Mouse (Mus musculus): ENCODE measurements at regions not wholly inside any gene's neighbourhood (a gene's known extent, or its start where the extent isn't known, plus 50 kb on each side); places are given as distances from the start of the nearest gene placed in this dataset.

DNA sequence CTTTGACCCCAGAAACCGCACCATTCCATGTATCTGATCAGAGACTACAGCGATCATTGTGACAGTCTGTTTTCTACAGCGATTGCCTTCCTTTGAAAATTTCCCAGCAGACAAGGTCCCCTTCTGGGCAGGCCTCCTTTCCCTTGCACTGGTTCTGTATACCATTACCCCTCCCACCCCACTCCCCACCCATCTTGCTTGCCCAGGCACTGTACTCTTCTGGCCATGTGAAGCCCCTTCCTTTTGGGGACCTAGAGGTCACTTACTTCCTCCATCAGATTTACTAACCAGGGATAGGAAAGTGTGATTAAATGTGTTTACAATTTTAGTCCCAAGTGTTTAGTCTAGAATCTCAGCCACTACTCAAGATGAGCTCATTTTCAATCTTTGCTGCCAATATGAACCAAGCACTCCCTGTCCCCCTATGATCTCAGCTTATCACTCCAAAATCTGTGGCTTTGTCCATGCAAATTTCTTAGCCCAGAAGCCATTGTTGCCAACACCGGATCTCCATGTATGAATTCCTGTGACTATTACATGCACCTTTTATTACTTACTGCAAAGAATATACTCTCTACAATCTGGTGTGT is 293.7 kb downstream of the Efnb2 start:
- Histone ChIP-seq H3K9ac (replicated peaks) (no peak overlapping the region), H3K9me3 (ENCODE audit: control insufficient read depth, low read length) (no peaks in the 10 kb centered on the region), H3K27ac (no peak overlapping the region), H3K36me3 (replicated peaks; ENCODE audit: control insufficient read depth, insufficient read depth, low read depth) (no peaks in the 10 kb centered on the region), H3K4me2 (ENCODE audit: low read depth) (no peak overlapping the region), H3K4me1 (replicated peaks; ENCODE audit: control insufficient read depth in 2 of 2, insufficient read depth in 2 of 2, low read length in 1 of 2) (no peaks in the 10 kb centered on the region), H3K4me3 (ENCODE audit: insufficient read depth in 1 of 2, low read depth in 2 of 2, low read length in 2 of 2) (no peak overlapping the region), H3K27me3 (ENCODE audit: control insufficient read depth, insufficient read depth, low read length) (no peaks in the 10 kb centered on the region)
- ATAC-seq (ENCODE audit: insufficient read depth) (no peak), DNase-seq (ENCODE audit: low read depth in 3 of 3, low spot score in 3 of 3) (no peak)
- WGBS (ENCODE audit: insufficient replicate concordance) = 65% methylated on average over 4 of the region's 4 CpGs
- no peak for TF ChIP-seq EP300 (IDR thresholded peaks at IDR 0.05; ENCODE audit: low read depth)
- TF ChIP-seq CTCF (IDR thresholded peaks at IDR 0.05; ENCODE audit: low read depth) = no peak

DNA sequence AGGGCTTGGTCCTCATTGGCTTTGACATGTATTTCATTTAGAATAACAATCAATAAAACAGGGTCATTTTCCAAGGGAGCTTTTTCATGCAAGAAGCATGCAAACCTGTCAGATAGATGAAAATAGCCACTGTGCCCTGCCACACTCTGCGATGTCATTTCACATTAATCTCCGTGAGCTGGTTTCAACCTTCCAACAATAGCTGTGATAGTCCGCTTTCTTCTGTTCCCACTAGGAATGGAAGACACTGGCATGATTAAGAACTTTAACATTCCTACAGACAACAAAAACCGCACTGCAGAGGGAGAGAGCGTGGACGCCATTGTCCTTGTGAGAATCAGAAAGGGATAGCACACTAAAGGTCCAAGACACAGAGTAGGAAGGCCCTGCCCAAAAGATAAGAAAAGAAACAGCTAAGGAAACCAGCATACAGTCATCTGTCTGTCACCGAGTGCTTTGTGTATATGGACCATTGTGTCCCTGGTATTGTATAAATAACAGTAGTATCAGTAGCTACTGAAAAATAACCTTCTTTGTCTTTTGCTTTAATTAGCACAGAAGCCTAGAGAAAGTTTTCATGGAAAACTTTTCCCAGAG is 299.0 kb downstream of the Efnb2 start:
- DNase-seq (ENCODE audit: low read depth in 3 of 3, low spot score in 3 of 3) = no peak
- Histone ChIP-seq H3K9ac (replicated peaks) (no peak overlapping the region), H3K27me3 (ENCODE audit: control insufficient read depth, insufficient read depth, low read length) (no peaks in the 10 kb centered on the region), H3K4me2 (ENCODE audit: low read depth) (no peak overlapping the region), H3K4me1 (replicated peaks; ENCODE audit: control insufficient read depth in 2 of 2, insufficient read depth in 2 of 2, low read length in 1 of 2) (no peaks in the 10 kb centered on the region), H3K4me3 (ENCODE audit: insufficient read depth in 1 of 2, low read depth in 2 of 2, low read length in 2 of 2) (no peak overlapping the region), H3K27ac (no peak overlapping the region), H3K9me3 (ENCODE audit: control insufficient read depth, low read length) (no peaks in the 10 kb centered on the region), H3K36me3 (replicated peaks; ENCODE audit: control insufficient read depth, insufficient read depth, low read depth) (no peaks in the 10 kb centered on the region)
- no peak for TF ChIP-seq EP300 (IDR thresholded peaks at IDR 0.05; ENCODE audit: low read depth)
- no peak for TF ChIP-seq CTCF (IDR thresholded peaks at IDR 0.05; ENCODE audit: low read depth)
- ATAC-seq (ENCODE audit: insufficient read depth) = no peak
- 49% methylated on average over 7 of the region's 7 CpGs for WGBS (ENCODE audit: insufficient replicate concordance)

DNA sequence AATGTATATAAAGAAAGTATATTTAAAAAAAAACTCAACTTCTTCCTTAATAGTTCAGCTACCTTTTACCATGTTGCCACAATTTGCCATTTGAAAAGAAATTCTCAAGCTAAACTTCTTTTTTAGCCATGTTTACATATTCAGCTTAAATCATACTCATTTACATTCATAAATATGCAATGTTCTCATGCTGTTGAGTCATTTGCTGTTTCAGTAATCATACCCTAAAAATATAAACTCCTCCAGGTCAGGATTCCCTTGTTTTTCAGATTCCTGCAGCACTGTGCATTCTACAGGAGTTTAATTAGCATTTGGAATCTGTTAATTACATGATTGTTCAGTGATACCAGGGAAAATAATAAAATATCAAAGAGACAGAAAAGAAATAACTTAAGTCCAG is 300.5 kb downstream of the Efnb2 start:
- no peak for ATAC-seq (ENCODE audit: insufficient read depth)
- Histone ChIP-seq H3K4me1 (replicated peaks; ENCODE audit: control insufficient read depth in 2 of 2, insufficient read depth in 2 of 2, low read length in 1 of 2) (no peaks in the 10 kb centered on the region), H3K9ac (replicated peaks) (no peak overlapping the region)

DNA sequence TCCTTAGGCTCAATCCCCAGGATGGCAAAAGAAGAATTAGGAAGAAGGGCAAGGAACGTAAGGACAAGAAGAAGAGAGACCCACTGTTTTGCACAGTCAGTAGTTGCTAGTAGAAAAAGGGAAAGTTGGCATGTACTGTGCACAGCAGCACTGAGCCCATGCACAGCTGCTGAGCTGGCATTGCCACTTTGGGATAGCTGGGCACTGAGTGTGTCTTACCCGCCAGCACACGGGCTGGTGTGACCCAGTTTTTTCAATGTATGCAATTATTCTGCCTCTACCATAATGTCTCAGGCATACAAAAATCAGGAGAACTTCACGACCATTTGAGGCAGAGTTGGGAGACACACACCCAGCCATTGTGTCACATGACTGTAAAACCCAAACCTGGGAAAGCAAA is 306.1 kb downstream of the Efnb2 start:
- Histone ChIP-seq H3K27ac (no peak overlapping the region), H3K9me3 (ENCODE audit: control insufficient read depth, low read length) (no peaks in the 10 kb centered on the region), H3K4me1 (replicated peaks; ENCODE audit: control insufficient read depth in 2 of 2, insufficient read depth in 2 of 2, low read length in 1 of 2) (no peaks in the 10 kb centered on the region), H3K4me2 (ENCODE audit: low read depth) (no peak overlapping the region), H3K27me3 (ENCODE audit: control insufficient read depth, insufficient read depth, low read length) (no peaks in the 10 kb centered on the region), H3K9ac (replicated peaks) (no peak overlapping the region), H3K36me3 (replicated peaks; ENCODE audit: control insufficient read depth, insufficient read depth, low read depth) (no peaks in the 10 kb centered on the region), H3K4me3 (ENCODE audit: insufficient read depth in 1 of 2, low read depth in 2 of 2, low read length in 2 of 2) (no peak overlapping the region)
- DNase-seq (ENCODE audit: low read depth in 3 of 3, low spot score in 3 of 3) (no peak), ATAC-seq (ENCODE audit: insufficient read depth) (no peak)
- TF ChIP-seq EP300 (IDR thresholded peaks at IDR 0.05; ENCODE audit: low read depth) = no peak
- TF ChIP-seq CTCF (IDR thresholded peaks at IDR 0.05; ENCODE audit: low read depth) = no peak
- 57% methylated on average over 4 of the region's 4 CpGs for WGBS (ENCODE audit: insufficient replicate concordance)

More for the DNA sequence above, 300.5 kb downstream of the Efnb2 start:
- Histone ChIP-seq H3K9me3 (ENCODE audit: control insufficient read depth, low read length) (no peaks in the 10 kb centered on the region), H3K36me3 (replicated peaks; ENCODE audit: control insufficient read depth, insufficient read depth, low read depth) (no peaks in the 10 kb centered on the region), H3K27ac (no peak overlapping the region), H3K4me3 (ENCODE audit: insufficient read depth in 1 of 2, low read depth in 2 of 2, low read length in 2 of 2) (no peak overlapping the region), H3K27me3 (ENCODE audit: control insufficient read depth, insufficient read depth, low read length) (no peaks in the 10 kb centered on the region), H3K4me2 (ENCODE audit: low read depth) (no peak overlapping the region)
- TF ChIP-seq EP300 (IDR thresholded peaks at IDR 0.05; ENCODE audit: low read depth) = no peak
- no peak for TF ChIP-seq CTCF (IDR thresholded peaks at IDR 0.05; ENCODE audit: low read depth)
- DNase-seq (ENCODE audit: low read depth in 3 of 3, low spot score in 3 of 3) = no peak

DNA sequence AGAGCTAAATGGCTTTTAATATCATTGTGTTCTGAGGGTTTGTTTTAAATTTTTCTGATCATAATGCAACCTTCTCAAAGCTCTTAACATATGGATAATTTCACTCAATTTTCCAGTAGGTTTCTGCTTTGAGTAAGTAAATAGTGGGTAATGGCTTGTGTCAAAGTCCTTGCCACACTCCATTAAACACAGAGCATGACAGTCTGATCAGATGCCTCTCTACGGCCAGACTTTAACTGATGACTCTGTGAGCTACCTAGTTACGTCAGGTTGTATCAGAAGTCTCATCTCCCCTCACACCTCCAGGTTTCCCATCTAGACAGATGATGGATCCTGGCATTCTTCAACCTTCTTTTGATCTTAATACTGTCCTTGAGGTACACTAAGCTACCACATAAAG is 316.4 kb downstream of the Efnb2 start:
- DNase-seq (ENCODE audit: low read depth in 3 of 3, low spot score in 3 of 3) = no peak
- no peak overlapping the region for H3K27ac ChIP-seq
- H3K4me3 ChIP-seq (ENCODE audit: insufficient read depth in 1 of 2, low read depth in 2 of 2, low read length in 2 of 2) = no peak overlapping the region
- WGBS (ENCODE audit: insufficient replicate concordance) = 72% methylated on average over 2 of the region's 2 CpGs
- H3K36me3 ChIP-seq (replicated peaks; ENCODE audit: control insufficient read depth, insufficient read depth, low read depth) = no peaks in the 10 kb centered on the region
- no peaks in the 10 kb centered on the region for H3K27me3 ChIP-seq (ENCODE audit: control insufficient read depth, insufficient read depth, low read length)
- no peaks in the 10 kb centered on the region for H3K9me3 ChIP-seq (ENCODE audit: control insufficient read depth, low read length)
- no peak for ATAC-seq (ENCODE audit: insufficient read depth)
- TF ChIP-seq EP300 (IDR thresholded peaks at IDR 0.05; ENCODE audit: low read depth) (no peak), CTCF (IDR thresholded peaks at IDR 0.05; ENCODE audit: low read depth) (no peak)
- H3K4me1 ChIP-seq (replicated peaks; ENCODE audit: control insufficient read depth in 2 of 2, insufficient read depth in 2 of 2, low read length in 1 of 2) = no peaks in the 10 kb centered on the region
- no peak overlapping the region for H3K9ac ChIP-seq (replicated peaks)
- no peak overlapping the region for H3K4me2 ChIP-seq (ENCODE audit: low read depth)

All from liver, embryonic 14.5 days (tissue).